Mouse (Mus musculus) neutrophil, adult 65 days (primary cell): ENCODE measurements around the gene 9530053A07Rik. TPM values are rescaled to one million over a fixed set of nuclear protein-coding genes. Genes with fewer than 3 reads are reported as not detected.

Experiments
- total RNA-seq: library from RNA; stranded (reverse); gene quantifications from 2 replicates; pipeline ENCODE4 v1.2.4, GENCODE M21; 2023

9530053A07Rik gene
- total RNA-seq, result not detected in 2 replicates

DNA sequence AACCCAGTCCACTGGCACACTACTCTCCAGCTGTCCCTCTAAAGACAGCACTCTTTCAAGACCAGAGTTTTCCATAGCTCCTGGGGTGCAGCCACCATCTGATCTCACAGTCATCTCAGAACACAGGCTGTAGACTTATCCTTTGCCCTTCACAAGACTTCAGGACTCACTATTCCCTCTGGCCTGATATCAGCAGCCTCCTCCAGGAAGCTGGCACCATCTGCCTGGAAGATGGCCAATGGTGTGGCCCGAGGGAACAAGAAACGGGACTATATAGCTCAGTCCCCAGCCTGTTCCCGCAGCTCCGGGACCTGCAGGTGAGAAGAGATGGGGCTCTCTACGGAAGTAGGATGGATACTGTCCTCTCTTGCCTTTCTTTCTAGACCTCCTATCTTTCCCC, at the start of gene 9530053A07Rik:
TSS of gene 9530053A07Rik (plus strand) at position 301 of the 400 bp plus-strand sequence.

DNA sequence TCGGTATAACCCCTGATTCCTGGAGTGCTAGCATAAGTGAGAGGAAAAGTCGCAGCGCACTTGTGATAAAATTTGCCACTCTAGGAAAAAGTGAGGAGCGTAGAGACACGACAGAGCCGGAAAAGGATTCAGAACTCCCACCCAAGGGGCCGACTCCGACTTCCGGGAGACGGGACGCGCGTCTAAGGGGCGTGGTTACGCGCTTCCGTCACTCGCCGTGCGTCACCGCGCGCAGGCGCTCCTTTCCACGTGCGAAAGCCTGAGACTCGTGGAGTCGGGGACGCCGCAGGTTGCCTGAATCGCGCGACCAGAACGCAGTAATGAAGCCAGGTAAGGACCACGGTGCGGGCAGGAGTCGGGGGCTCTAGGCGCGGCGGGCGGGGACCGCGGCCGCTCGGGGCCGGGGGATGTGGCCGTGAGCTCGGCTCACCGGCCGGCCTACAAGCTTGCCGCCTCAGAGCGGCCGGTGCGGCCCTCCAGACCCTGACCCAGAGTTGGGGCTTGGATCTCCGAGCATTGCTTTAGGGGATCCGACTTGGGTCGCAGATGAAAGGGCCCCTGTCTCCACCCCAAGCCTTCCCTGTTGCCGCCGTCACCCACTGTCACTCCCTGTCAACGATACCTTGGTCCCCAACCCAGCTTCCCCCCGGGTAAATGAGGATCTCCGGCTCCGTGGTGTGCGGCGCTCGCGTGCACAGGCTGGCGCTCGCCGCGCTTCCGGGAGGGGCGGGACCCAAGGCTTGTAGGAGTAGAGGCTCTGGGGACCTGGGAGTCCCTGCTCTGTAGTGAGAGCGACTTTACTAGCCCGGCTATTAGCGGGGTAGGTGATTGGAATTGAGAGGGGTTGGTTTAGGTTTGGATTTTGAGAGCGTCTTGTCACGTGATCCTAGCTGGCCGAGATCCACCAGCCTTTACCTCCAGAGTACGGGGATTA, 40.5 kb downstream of the 9530053A07Rik start, which contains the start of gene Fbl:
TSS of gene Fbl (plus strand) at position 222 of the 934 bp plus-strand sequence.

GRCm38 (mm10) chr7:28179228-28179627, 50.0 kb downstream of the 9530053A07Rik start, which contains the start of gene Dyrk1b:
Gene Dyrk1b, plus strand, starts transcription at chr7:28179469.

Other genes starting within 250 kb of the 9530053A07Rik start
- gene Zfp974, start 200.0 kb upstream of the 9530053A07Rik start, total RNA-seq, result 1.3 and 2.2 TPM in 2 replicates
- 2.6 and 2.8 TPM in 2 replicates for gene Zfp780b, start 150.3 kb upstream of the 9530053A07Rik start, total RNA-seq
- 1.0 and 1.8 TPM in 2 replicates for gene Zfp850, start 115.4 kb upstream of the 9530053A07Rik start, total RNA-seq
- 66.2 and 72.8 TPM in 2 replicates for gene Psmc4, start 79.4 kb upstream of the 9530053A07Rik start, total RNA-seq
- not detected in 2 replicates for gene Fcgbp, start 58.2 kb upstream of the 9530053A07Rik start, total RNA-seq
- gene Fbl, start 40.2 kb downstream of the 9530053A07Rik start, total RNA-seq, result 39.0 and 39.8 TPM in 2 replicates
- 18.7 and 20.9 TPM in 2 replicates for gene Dyrk1b, start 50.0 kb downstream of the 9530053A07Rik start, total RNA-seq
- 1.2 and 1.6 TPM in 2 replicates for gene Eid2, start 138.4 kb downstream of the 9530053A07Rik start, total RNA-seq
- 5.0 and 6.9 TPM in 2 replicates for gene Eid2b, start 148.3 kb downstream of the 9530053A07Rik start, total RNA-seq
- not detected in 2 replicates for gene Selenov, start 161.7 kb downstream of the 9530053A07Rik start, total RNA-seq
- not detected in 2 replicates for gene Dll3, start 172.8 kb downstream of the 9530053A07Rik start, total RNA-seq
- gene Timm50, start 182.6 kb downstream of the 9530053A07Rik start, total RNA-seq, result 30.5 and 34.3 TPM in 2 replicates
- gene Supt5, start 209.3 kb downstream of the 9530053A07Rik start, total RNA-seq, result 75.3 and 85.3 TPM in 2 replicates
- gene Rps16, start 221.2 kb downstream of the 9530053A07Rik start, total RNA-seq, result 615 and 788 TPM in 2 replicates
- 23.5 and 27.9 TPM in 2 replicates for gene Plekhg2, start 243.1 kb downstream of the 9530053A07Rik start, total RNA-seq